Mouse (Mus musculus) lung, postnatal 36 days (tissue): ENCODE measurements around the gene Gm20431.
A peak's percentile ranks its signal among the peaks of the same experiment; 100 is the strongest.

Experiments
- DNase-seq: peaks from one replicate; pipeline ENCODE4 v3.0.0; 2022; ENCODE audit warnings: mixed read lengths

The Gm20431 gene

DNA sequence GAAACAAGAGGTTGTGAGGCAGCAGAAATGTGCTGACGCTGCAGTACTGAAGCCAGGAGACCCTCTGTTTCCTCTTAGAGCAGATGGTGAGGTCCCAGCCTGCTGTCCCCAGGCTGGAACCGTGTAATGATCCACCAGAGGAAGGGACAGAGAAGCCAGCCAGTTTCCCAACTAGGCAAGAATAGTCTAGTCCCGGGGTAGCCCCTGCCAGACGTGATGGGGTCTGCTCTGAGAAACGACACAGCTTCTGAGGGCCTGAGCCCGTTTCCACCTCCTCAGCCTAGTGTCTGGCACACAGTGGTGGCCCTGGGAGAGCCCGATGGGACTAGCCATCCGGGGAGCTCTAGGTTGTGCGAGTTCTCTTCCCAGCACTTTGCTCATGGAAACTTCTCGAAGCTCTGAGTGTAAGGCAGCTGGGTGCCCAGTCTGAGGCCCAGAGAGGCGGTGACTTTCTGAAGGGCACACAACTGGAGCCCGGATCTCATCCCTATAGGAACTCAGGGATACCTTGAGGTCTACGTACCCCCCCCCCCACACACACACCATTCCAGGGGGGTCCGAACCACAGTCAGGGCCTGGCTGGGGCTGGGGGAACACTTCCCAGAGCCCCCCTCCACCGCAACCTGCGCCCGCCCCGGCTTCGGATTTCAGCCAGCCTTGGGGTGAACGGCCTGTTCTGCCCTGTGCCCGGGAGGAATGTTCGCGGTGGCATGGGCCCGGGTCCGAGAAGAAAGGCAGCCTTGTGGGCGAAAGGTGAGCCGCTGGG lies 64.4 kb downstream of the Gm20431 start:
- no peak for DNase-seq

DNA sequence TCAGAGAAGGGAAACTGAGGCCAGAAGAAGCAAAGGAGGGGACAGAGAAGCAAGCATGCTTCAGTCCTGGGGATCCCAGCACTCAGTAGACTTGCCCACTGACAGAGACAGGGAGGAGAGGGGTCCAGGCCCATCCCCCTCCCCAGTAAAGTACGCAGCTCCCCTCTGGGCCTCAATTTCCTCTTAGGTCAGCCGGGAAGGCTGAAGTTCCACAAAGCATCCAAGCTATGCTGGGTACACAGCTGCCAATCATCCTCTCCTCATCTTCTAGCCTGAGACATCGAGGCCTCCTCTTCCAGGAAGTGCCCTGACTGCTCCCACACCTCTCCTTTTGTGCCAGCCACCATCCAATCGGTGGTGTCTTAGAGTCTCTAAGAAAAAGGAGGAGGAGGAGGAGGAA lies 65.0 kb downstream of the Gm20431 start:
- no peak for DNase-seq

DNA sequence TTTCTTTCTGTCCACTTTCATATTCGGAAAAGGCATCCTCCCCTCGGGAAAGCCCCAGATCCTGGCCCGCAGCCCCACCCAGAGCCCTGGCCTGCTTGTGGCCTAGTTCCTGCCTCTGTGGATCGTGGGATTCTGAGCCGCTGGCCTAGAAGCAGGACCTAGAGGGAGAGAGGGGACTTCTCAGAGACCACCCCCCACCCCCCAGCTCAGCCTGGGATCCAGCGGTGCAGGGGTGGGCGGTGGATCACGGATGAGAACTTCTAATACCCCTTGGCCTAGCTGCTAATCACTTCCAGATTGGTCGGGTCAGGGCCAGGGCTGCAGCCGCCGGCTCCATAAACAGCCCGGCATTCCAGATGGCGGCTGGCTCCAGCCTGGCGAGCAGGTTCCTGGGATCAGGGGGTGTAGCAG lies 65.5 kb downstream of the Gm20431 start:
- DNase-seq = peak; percentile 38

DNA sequence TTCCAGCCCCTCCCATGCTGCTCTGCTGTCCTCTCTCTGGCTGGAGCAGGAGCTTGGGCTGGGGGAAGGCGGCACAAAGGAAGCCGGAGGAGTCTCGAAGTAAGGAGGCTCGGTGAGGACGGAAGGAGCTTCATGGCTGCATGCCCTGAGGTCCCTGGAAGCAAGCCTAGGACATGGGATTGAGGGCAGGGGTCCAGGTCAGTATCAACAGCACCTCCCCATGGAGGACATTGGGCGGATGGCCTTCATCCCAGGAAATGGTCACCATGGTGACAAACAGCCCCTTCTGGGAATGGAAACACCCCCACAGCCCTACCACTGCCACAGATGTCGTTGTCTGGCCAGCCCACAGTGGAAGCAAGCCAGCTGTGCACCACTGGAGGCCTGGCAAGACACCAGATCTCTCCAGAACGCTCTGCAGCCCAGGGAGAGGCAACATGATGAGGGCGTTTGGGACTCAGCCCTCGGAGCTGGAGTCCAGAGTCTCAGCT lies 66.8 kb downstream of the Gm20431 start:
- peak; percentile 94 for DNase-seq

DNA sequence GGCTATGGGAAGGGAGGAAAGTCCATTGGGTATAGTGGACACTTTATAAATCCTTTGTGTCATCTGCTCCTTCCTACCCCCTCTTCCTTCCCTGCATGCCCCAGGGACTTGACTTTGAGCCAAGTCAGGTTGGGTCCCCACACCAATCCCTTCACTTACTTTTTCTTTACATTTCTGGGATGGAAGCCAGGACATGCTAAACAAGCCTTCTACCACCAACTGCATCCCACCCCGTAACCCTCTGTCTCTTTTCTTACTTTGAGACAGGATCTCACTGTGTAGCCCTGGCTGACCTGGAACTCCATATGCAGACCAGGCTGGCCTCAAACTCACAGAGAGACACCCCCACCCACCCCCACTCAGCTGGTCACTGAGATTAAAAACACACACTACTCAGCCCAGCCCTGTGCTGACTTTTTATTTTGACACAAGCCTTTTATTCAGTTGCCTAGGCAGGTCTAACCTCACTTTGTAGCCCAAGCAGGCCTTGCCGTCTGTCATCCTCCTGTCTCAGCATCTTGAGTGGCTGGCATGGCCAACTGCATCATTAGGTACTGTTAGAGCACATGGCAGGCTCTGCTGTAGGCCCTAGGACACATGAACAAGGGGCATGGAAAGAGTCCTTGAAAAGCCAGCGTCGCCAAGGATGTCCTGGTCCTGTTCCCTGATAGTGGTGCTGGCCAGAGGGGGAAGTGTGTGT lies 67.6 kb downstream of the Gm20431 start:
- DNase-seq = no peak

DNA sequence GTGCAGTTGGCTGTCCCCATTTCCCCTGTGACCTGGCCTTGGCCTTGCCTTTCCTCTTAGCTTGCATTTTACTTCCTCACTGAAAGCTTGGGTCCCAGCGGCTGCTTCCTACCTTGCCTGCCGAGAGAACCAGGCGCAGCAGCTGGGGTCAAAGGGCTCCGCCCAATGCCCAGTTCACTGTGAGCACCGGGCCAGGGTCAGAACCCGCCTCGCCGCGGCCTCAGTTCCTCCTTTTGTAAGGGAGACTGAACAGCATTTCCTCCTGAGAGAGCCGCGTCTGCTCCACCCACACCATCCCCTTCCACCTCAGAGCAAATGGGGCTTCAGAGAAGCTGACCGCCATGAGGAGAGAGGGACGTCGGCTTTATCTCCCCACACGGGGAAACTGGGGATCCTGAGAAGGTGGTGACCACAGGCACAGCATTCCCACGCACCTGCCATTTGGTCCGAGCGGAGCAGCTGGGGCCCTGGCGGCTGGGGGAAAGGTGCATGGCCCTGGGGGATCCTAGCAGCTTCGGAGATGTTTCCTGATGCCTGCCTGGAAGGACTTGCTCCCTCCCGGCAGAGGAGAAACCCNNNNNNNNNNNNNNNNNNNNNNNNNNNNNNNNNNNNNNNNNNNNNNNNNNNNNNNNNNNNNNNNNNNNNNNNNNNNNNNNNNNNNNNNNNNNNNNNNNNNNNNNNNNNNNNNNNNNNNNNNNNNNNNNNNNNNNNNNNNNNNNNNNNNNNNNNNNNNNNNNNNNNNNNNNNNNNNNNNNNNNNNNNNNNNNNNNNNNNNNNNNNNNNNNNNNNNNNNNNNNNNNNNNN lies 72.3 kb downstream of the Gm20431 start:
- peak; percentile 89 for DNase-seq

DNA sequence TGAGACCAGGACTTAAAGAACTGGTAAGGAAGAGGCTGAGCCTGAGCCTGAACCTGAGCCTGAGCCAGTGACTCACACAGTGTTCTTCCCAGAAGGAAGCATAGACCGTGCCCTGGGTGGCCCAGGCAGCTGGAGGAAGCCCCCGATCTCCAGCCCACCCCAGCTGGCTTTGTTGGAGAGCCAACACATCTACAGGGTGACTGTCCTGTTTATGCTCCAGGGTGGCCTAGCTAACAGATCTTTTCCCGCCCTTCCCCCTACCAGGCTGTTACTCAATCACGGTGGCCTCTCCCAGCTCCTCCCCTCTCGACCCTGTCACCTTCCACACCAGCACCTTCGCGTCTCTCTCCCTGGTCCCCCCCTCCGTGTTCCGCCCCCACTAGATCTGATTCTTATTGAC lies 74.3 kb downstream of the Gm20431 start:
- peak; percentile 78 for DNase-seq

DNA sequence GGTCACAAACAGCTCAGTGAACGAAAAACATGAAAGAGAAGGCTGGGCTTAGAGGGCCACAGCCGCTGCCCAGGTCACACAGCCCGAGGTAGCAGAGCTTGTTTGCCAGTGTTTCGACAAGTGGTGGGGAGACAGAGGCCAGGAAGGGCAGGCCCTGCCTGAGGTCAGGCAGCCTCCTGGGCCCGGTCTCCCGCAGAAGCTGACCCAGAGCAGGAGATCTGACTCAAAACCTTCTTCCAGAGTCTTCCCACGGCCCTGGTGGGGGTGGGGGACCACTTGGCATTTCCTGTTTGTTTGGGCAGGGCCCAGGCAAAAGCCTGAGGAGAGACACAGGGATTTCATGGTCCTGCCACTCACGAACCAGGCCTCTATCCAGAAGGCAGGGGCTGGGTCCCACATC lies 75.3 kb downstream of the Gm20431 start:
- DNase-seq = peak; percentile 83

DNA sequence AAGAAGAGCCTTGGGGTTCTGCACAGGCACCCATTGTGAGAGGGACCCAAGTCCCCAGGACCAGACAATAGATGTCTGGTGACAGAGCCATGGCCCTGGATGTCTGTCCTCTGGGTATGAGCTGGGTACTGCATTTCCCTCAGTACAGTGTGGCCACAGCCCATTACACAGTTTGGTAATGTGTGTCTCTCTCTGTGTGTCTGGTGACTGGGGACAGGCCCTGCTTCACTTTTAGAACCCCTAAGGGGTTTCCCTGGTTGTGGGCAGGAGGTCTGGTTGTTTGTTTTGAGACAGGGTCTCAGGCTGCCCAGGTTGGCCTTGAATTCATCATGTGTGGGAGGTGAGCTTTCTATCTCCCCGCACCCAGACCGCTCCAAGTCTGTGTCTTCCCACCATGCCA lies 76.0 kb downstream of the Gm20431 start:
- no peak for DNase-seq

DNA sequence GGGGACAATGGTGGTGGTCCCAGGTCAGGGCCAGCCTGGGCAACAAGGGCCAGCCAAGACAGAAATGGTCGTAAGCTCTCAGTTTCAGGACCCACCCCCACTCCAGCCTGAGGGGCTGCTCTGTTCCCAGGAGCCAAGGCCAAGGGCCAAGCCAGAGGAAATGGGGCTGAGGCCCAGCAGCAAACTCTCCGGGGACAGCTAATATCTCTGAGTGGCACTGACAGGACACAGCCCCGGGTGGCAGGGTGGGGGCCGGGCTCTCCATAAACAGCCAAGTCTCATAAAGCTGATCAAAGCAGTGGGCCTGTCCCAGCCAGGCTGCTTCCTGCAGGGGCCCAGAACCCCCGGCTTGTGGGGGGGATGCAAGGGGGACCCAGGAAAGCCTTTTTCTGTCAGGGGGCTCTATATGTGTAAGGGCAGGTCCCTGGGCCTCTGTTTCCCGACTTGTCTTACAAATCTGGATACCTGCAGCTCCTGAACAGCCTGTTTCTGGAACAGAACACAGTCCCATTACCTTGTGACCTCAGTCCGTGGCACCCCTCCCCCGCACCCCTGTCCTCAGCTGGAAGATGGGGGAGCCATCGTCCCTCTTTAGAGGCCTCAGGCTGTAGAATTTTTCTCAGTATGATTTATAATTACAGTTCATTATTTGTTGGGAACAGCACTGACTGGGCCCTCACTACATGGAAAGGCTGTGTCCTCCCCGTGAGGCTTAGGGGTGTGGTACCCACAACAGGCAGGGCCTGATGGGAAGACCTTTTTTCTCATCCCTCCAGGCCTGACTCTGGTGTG lies 77.9 kb downstream of the Gm20431 start:
- DNase-seq = peak; percentile 80

DNA sequence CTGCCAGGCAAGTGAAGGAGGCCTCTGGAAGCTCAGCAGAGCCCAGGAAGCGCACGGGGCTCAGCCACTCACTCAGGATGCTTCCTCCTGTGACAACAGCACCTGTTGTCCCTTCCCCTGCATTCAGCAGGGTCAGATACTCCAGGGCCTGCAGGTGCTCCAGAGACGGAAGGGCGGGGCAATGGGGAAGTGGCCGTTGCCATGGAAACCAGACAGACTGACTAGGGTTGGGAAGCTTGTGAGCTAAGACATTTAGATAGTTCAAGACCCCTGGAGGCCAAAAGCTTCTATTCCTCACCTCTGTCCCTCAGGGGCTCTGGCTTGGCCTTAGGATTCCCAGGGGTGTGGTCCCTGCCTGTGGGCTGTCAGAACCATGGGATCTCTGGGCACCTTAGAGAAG lies 82.8 kb downstream of the Gm20431 start:
- peak; percentile 55 for DNase-seq

DNA sequence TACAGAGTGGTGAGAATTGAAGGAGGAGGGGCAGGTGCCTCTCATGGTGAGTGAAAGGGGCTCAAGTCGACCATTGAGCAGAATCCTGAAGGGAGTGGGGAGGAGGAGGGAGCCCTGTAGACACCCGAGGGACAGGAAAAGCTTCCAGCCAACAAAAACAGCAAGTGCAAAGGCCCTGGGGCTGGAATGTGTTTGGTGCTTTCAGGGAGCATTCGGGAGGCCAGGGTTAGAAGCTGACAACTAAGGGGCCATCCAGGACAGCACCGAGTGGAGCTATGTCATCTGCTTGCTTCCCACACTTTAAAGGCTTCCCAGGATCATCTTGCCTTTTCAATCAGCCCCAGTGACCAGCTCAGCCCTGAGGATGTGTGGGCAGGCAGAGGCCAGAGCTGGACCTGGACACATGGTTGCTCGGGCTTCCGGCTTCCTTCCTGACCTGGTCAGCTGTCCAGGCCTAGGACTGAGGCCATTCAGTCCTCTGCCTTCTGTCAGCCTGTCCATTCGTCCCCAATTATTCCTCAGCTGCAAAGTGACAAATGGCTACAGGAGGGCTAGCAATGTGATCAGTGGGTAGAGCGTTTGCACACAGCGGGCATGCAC lies 84.0 kb downstream of the Gm20431 start:
- no peak for DNase-seq

DNA sequence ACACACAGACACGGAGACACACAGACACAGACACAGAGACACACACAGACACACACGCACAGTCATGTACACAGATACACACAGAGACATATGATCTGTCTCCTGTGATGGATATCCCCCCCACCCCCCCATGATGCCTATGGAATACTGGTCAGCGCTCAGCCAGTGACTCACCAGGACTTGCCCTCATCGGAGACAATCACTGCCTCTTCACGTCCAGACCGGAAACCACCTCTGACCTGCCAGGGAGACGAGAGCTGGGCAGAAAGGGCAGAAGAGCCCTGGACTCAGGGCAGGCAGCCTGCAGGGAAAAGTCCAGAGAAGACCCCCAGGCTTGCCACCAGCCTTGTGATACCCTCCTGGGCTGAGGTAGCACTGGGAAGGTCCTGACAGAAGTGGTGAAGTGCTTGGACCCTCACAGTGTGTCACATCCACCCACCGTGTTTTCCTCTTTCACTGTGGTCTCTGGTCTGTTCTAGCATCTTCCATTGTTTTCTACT lies 85.1 kb downstream of the Gm20431 start:
- no peak for DNase-seq

DNA sequence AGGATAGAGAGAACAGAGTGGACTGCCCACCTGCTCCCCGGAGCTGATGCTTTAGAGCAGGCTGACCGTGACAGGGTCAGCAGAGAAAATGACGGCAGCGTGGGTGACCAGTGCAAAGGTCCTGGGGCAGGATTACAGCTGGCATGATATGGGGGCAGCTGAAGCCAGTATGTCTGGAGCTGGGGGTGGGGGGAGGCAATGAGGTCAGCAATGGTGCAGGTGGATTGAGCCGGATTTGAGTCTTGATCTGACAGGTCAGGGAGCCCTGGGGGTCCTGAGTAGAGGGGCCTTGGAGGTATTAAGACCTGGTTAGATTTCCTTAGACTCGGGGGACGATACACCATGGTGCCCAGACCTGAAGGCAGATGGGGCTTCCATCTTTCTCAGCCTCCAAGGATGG lies 85.7 kb downstream of the Gm20431 start:
- DNase-seq = no peak

DNA sequence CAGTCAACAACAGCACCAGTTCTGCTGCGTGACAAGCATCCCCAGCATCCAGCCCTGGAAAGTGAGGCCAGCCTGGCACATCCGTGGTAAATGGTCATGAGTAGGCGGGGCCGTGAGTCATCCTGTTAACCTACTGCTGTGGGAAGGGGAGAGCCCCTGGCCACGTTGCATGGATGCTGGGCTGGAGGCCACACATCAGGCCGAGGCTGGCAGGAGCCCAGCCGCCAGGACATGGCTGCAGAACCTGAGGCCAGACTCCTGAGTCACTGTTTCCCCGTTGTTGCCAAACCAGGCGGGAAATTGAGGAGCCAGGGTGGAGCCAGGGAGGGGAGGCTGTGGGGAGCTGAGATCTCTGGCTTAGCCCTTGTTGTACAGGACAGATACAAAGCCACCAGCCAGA lies 86.5 kb downstream of the Gm20431 start:
- peak; percentile 61 for DNase-seq

DNA sequence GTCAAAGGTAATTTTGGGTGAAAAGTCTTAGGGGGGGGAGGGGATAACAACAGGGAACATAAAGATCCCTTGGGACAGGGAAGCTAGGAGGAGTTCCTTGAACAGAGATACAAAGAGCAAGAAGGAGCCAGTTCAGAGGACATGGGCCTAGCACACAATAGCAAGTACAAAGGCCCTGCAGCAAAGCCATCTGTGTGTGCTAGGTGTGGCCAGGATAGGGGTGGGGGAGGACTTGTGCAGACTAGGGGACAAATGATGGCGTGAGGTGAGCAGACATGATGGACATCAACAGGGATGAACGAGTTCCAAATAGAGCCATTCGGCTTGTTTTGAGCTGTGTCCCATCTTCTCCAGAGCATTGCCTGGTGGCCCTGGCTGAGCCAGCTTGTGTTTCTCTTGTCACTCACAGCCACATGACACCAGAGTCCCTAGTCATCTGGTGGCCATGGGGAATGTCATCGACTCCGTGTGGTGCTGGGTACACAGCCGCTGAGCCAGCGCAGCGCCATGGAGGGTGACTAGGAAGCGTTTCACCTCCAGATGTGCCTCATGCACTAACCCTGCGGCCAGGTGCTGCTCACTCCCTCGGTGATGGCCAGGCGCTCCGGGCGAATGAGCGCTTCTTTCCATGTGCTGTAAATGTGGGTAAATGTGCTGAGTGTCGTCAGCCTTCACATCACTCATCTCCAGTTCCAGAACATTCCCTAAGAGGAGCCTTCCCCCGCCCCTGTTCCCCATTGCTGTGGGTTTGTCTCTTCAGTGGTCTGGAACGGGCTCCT lies 89.7 kb downstream of the Gm20431 start:
- no peak for DNase-seq

DNA sequence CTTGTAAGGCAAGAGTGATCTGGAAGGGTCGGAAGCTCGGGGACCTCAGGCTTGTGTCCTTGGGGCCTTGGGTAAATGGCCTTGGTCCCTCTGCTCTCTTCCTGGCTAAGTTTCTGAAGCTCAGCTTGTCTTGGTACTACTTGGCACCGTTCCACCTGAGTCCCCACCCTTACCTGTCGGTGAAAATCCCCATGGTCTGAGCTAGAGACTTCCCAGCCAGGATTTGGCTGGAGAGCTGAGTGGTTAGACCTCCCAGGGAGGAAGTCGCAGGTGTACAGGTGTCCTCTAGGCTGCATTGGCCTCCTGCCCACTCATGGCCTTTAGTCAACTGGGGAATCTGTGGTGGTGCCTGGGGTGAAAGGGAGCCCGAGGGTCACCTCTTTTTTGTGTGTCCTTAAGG lies 90.5 kb downstream of the Gm20431 start:
- no peak for DNase-seq

DNA sequence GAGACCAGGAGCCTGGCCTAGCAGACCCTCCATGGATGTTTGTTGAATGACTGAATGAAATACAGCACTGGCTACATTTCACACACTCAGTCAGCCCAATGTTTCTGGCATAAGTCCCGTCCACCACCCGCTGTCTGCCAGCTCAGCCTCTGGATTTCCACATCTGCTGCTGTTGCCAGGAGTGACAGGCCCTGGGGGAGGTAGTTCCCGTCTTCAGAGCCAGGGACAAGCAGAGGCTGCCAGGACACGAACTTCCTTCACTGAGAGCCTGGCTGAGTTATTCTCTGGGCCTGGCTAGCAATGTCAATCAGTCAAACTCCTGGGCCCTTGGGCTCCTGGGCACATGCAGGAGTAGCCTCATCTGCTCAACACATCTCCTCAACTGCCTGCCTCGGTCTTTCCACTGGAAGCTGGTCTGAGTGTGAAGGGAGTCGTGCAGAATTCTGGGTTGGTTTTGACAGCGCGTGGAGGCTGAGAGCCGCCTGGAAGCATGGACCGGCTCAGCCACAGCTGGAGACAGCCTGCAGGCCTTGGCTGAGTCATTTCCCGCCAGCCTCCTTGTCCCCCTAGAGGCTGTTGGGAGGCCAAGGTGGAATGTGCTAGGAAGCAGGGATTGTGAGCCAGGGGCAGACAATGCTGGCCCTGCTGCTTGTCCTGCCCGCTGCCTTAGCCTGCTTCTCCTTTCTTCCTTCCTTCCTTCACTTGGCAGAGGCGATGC lies 91.2 kb downstream of the Gm20431 start:
- peak; percentile 89 for DNase-seq

DNA sequence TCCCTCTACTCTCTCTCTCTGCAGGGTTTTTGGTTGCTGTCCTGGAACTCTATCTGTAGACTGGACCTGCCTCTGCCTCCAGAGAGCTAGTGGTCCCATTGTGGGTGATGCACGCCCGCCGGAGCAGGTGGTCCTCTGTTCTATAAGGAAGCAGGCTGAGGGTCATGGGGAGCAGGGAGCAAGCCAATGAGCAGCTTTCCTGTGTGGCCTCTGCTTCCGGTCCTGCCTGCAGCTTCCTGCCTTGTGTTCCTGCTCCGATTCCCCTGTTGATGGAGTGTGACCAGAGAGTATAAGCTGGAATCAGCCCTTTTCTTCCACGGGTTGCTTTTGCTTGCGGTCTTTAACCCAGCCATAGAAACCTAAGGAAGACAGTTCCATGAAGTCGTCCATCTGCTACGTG lies 93.2 kb downstream of the Gm20431 start:
- no peak for DNase-seq

DNA sequence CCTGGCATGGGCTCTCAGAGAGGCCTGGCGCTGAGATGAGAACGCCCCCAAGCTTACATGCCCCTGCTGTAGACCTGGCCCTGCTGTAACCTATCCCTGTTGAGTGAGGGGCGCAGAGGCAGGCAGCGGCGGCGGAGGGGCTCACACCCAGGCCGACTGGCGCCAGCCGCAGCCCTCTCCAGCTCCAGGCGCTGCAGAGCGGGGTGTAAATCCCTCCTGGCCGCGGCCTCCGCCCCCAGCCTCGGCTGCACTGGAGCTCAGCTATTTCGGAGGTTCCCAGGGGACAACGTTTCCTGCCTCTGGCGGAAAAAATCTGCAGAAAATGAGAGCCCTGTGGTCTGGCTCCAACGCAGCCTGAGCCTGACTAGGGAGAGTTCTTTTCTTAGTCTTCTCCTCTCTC lies 95.6 kb downstream of the Gm20431 start:
- peak; percentile 52 for DNase-seq

DNA sequence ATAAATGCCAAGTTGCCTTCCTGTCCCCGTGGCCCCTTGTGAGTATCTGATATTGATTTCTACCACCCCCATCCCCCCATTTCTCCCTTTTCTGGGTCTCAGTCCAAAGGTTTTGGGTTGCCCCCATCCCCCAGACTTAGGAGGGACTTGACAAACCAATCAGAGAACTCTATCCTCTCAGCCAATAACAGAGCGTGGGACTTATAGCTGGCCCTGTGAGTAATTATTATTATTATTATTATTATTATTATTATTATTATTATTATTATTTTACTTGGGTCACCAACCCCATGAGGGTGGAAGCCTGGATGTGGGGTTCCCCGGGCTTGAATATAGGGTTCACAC lies 96.0 kb downstream of the Gm20431 start:
- DNase-seq = no peak
